In genomic region chr5:121872158-121872557, GRCm38 (mm10) we compare ENCODE assay signal across 8 mouse cellular contexts. TPM values are rescaled to one million over a fixed set of nuclear protein-coding genes. Genes with fewer than 3 reads are reported as not detected.
DNase-seq lines count a peak whose midpoint lies in the region; ATAC-seq and TF ChIP-seq lines count a peak whose summit lies in the region.

No protein-coding gene starts in this region.

- H3K27me3 ChIP-seq in liver, embryonic 12.5 days (replicated peaks), result peaks cover 10% of the 10 kb centered on the region; the same call in 1 of the 2 replicates
- H3K27me3 ChIP-seq in intestine, embryonic 16.5 days (replicated peaks; ENCODE audit: control insufficient read depth, insufficient read depth, low read length), result no peaks in the 10 kb centered on the region
- H3K27me3 ChIP-seq in liver, postnatal 0 days (ENCODE audit: insufficient read depth, low read length), result no peaks in the 10 kb centered on the region
- H3K27me3 ChIP-seq in neural tube, embryonic 14.5 days (ENCODE audit: control insufficient read depth, insufficient read depth, low read length), result no peaks in the 10 kb centered on the region

- peak; percentile 95 for TF ChIP-seq CTCF in liver, postnatal 0 days (IDR thresholded peaks at IDR 0.05; ENCODE audit: low read depth)

- no peak for ATAC-seq in liver, embryonic 12.5 days
- ATAC-seq in intestine, embryonic 16.5 days, result peak; percentile 34; the same call in 1 of the 2 replicates
- ATAC-seq in liver, postnatal 0 days, result peak; percentile 43; the same call in 1 of the 2 replicates
- peak; percentile 77 for ATAC-seq in neural tube, embryonic 14.5 days (ENCODE audit: low read depth)

- H3K27ac ChIP-seq in liver, embryonic 12.5 days, result no peak overlapping the region
- H3K27ac ChIP-seq in intestine, embryonic 16.5 days (ENCODE audit: low read length), result no peak overlapping the region
- H3K27ac ChIP-seq in liver, postnatal 0 days (ENCODE audit: low read depth), result no peak overlapping the region
- H3K27ac ChIP-seq in neural tube, embryonic 14.5 days (ENCODE audit: low read depth, low read length), result no peak overlapping the region

- H3K9me3 ChIP-seq in liver, embryonic 12.5 days (replicated peaks), result no peaks in the 10 kb centered on the region
- no peaks in the 10 kb centered on the region for H3K9me3 ChIP-seq in intestine, embryonic 16.5 days (ENCODE audit: control insufficient read depth, low read length)
- no peaks in the 10 kb centered on the region for H3K9me3 ChIP-seq in liver, postnatal 0 days (ENCODE audit: low read length)
- H3K9me3 ChIP-seq in neural tube, embryonic 14.5 days (ENCODE audit: control insufficient read depth, low read length), result no peaks in the 10 kb centered on the region

- DNase-seq in liver, result peak; percentile 77
- peak; percentile 86 to 91 for DNase-seq in cerebellum, postnatal 25 days
- peak; percentile 57 to 58 for DNase-seq in gastrocnemius, adult 8-10 months (ENCODE audit: low spot score in 2 of 2)
- peak; percentile 83 for DNase-seq in liver, postnatal 0 days
- DNase-seq in testis, postnatal 10 days (ENCODE audit: low spot score), result peak; percentile 96

- WGBS in liver, embryonic 12.5 days (ENCODE audit: insufficient replicate concordance), result 17% methylated on average over 4 of the region's 4 CpGs
- WGBS in intestine, embryonic 16.5 days, result 9% methylated on average over 4 of the region's 4 CpGs
- 25% methylated on average over 4 of the region's 4 CpGs for WGBS in liver, postnatal 0 days (ENCODE audit: insufficient replicate concordance)
- WGBS in neural tube, embryonic 14.5 days, result 6% methylated on average over 4 of the region's 4 CpGs

- H3K9ac ChIP-seq in liver, embryonic 12.5 days, result no peak overlapping the region
- H3K9ac ChIP-seq in intestine, embryonic 16.5 days (ENCODE audit: low read depth, low read length), result no peak overlapping the region
- H3K9ac ChIP-seq in liver, postnatal 0 days (replicated peaks), result no peak overlapping the region
- H3K9ac ChIP-seq in neural tube, embryonic 14.5 days (replicated peaks; ENCODE audit: low read depth, low read length), result no peak overlapping the region

- no peak overlapping the region for H3K4me2 ChIP-seq in liver, embryonic 12.5 days
- no peak overlapping the region for H3K4me2 ChIP-seq in intestine, embryonic 16.5 days (ENCODE audit: low read depth, low read length)
- H3K4me2 ChIP-seq in liver, postnatal 0 days (ENCODE audit: low read depth, low read length), result no peak overlapping the region
- no peak overlapping the region for H3K4me2 ChIP-seq in neural tube, embryonic 14.5 days (ENCODE audit: low read depth, low read length)

- H3K36me3 ChIP-seq in liver, embryonic 12.5 days, result peaks cover 11% of the 10 kb centered on the region; the same call in 1 of the 2 replicates
- no peaks in the 10 kb centered on the region for H3K36me3 ChIP-seq in intestine, embryonic 16.5 days (ENCODE audit: control insufficient read depth, insufficient read depth, low read length)
- no peaks in the 10 kb centered on the region for H3K36me3 ChIP-seq in liver, postnatal 0 days (replicated peaks; ENCODE audit: insufficient read depth, low read length)
- peaks cover 2% of the 10 kb centered on the region for H3K36me3 ChIP-seq in neural tube, embryonic 14.5 days (ENCODE audit: control insufficient read depth, insufficient read depth, low read length)

- H3K4me1 ChIP-seq in liver, embryonic 12.5 days, result no peaks in the 10 kb centered on the region
- H3K4me1 ChIP-seq in intestine, embryonic 16.5 days (ENCODE audit: control insufficient read depth, insufficient read depth, low read length), result no peaks in the 10 kb centered on the region
- H3K4me1 ChIP-seq in liver, postnatal 0 days (ENCODE audit: insufficient read depth), result no peaks in the 10 kb centered on the region
- no peaks in the 10 kb centered on the region for H3K4me1 ChIP-seq in neural tube, embryonic 14.5 days (ENCODE audit: control insufficient read depth, insufficient read depth, low read length)

- no peak overlapping the region for H3K4me3 ChIP-seq in liver, embryonic 12.5 days
- H3K4me3 ChIP-seq in intestine, embryonic 16.5 days (ENCODE audit: low read length), result no peak overlapping the region
- H3K4me3 ChIP-seq in liver, postnatal 0 days (ENCODE audit: low read depth, low read length), result no peak overlapping the region
- H3K4me3 ChIP-seq in neural tube, embryonic 14.5 days (ENCODE audit: low read depth, low read length), result no peak overlapping the region

- TF ChIP-seq EP300 in liver, postnatal 0 days (IDR thresholded peaks at IDR 0.05; ENCODE audit: low read depth), result no peak

RNA-seq across cellular contexts. Expression of gene Pheta1, which starts 23.4 kb away (rescaled TPM):
- polyA plus RNA-seq in liver, embryonic 12.5 days (2016; fragmentation: Nextera tagmentation; extraction: Ambion mirVana), result 6.6 and 7.3 TPM in 2 replicates
- total RNA-seq in gastrocnemius, adult 8-10 months (2022), result 1 to 10 TPM; 5.0 to 5.7 (median 5.2) TPM
- polyA plus RNA-seq in intestine, embryonic 16.5 days (2015; fragmentation: Nextera tagmentation; extraction: Ambion mirVana), result 38.1 and 44.6 TPM in 2 replicates
- polyA plus RNA-seq in liver, postnatal 0 days (2015; fragmentation: Nextera tagmentation; extraction: Ambion mirVana), result 4.8 and 5.7 TPM in 2 replicates
- 22.6 and 27.4 TPM in 2 replicates for polyA plus RNA-seq in neural tube, embryonic 14.5 days (2014; fragmentation: Nextera tagmentation; extraction: Ambion mirVana)

RNA-seq across cellular contexts. Expression of gene Sh2b3, which starts 34.7 kb away (rescaled TPM):
- polyA plus RNA-seq in liver, embryonic 12.5 days (2016; fragmentation: Nextera tagmentation; extraction: Ambion mirVana), result 13.0 TPM in 2 replicates
- total RNA-seq in gastrocnemius, adult 8-10 months (2022), result 10 to 100 TPM; 11.4 to 13.1 (median 12.3) TPM
- 7.7 and 9.9 TPM in 2 replicates for polyA plus RNA-seq in intestine, embryonic 16.5 days (2015; fragmentation: Nextera tagmentation; extraction: Ambion mirVana)
- polyA plus RNA-seq in liver, postnatal 0 days (2015; fragmentation: Nextera tagmentation; extraction: Ambion mirVana), result 9.0 and 9.1 TPM in 2 replicates
- polyA plus RNA-seq in neural tube, embryonic 14.5 days (2014; fragmentation: Nextera tagmentation; extraction: Ambion mirVana), result 6.4 and 8.5 TPM in 2 replicates
